Mouse (Mus musculus): ENCODE measurements around the gene Rapgefl1.
"Not testable (repeated sequence)": the region's sequence is repeated elsewhere in the genome, so short reads cannot be mapped to it uniquely, and the experiment has no call there.

Rapgefl1 gene

DNA sequence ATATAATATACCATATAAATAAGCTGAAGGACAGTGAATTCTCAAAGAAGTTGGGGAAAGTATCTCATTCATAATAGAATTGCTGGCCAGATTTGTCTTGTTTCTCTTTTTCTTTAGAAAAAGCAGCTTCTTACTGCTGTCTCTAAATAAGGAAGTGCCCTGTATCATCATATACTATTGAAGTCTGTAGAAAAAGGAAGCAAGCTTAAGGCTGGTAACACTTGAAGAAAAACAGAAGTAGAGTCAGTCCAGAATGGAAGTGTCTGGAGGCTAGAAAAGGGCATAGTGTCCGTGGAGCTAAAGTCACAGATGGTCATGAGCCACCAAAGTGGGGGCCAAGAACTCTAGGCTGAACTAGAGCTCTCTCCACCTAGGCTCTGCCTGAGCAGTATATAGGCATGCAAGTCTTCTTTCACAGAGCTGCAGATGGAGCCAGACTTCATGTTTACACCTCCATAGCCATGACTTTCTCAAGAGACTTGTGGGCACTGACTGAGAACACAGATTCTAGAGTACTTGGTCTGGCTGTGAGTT lies 19.8 kb upstream of the Rapgefl1 start:
- no peak for DNase-seq

DNA sequence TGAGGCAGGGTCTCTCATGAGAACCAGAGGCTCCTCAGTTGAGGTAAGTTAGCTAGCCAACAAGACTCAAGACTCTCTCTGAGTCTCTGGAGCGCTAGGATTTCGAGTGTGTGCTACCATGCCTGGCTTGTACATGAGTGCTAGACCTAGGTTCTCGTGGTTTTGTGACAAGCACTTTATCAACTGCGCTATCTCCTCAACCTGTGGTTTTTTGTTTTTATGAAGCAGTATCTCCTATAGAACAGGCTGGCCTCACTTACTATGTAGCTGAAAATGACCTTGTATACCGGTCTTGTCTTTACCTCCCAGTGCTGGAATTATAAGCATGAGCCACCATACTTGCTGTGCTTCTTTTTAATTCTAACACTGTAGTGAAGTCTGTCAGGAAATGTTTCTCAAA lies 15.6 kb upstream of the Rapgefl1 start:
- no peak for DNase-seq

- DNase-seq: not testable (repeated sequence)
Observed at GRCm38 (mm10) chr11:98826071-98826470, 10.5 kb upstream of the Rapgefl1 start.

DNA sequence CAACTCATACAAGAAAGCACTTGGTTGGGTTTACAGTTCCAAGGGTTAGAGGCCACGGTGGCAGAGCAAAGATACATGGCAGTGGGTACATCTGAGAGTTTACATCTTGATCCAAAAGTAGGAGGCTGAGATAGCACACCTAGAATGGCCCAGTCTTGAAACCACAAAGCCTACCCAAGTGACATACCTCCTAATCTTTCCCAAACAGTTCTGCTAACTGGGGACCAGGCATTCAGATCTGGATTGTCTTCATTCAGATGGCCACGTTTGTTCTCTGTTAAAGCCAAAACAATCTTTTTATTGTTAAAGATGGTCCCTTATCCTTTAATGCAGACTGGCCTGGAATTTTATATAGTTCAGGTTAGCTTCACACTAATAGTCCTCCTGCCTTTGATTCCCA lies 8.7 kb upstream of the Rapgefl1 start:
- DNase-seq: no peak

- peak; percentile 63 for DNase-seq
Observed at GRCm38 (mm10) chr11:98829091-98829775, 7.4 kb upstream of the Rapgefl1 start.

DNA sequence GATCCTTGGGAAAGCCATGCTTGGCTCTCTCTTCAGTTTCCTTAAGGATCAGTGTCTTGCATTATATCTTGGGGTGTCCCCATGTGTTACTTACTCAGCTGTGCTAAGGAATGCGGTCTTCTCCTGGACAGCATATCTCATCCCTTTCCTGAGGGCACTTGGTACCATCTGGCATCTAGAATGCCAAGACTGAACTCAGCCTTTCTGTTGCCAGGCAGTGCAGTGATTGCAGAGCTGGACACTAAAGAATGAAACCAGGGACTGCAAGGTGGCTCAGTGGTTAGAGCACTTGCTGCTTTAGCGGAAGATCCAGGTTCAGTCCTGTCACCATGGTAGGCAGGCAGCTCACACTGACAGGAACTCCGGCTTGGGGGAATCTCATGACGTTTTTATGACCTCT lies 6.7 kb upstream of the Rapgefl1 start:
- DNase-seq: no peak

DNA sequence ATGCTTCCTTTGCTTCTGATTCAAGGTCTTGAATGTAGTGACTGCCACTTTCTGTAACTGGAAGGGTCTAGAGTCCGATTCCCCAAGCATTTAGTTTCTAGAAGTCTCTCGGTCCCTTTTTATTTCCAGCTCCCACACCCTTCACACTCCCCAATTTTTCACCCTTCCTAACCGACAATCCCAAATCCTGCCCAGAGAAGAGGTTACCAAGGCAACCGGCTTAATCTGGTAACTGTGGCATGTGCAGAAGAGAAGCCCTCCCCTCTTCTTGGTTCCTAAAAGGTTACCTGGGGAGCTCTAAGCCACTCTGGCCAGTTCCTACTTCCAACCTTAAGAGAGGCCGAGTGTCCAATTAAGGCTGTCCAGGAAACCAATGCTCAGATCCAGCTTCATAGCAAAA lies 1.3 kb upstream of the Rapgefl1 start:
- no peak for DNase-seq

- DNase-seq: peak; percentile 39
Observed at GRCm38 (mm10) chr11:98835725-98836124, 860 bp upstream of the Rapgefl1 start.

DNA sequence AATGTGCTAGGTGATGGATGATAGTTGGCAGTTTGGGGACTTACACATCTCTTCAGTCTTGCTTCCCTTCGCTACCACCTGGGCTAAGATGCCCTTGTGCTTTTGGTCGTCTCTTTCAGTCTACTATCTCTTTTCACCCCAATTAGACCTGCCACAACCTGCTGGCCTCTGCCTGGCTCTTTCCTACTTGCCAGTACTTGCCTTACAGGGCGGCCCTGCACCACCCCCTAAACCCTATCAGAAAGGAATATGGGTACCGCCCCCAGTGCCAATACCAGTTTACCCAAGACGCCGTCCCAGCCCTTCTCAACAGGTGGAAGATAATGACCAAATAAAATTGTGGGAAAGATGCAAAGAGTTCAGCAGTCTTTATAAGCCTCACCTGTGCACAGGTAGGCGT lies 457 bp upstream of the Rapgefl1 start:
- DNase-seq: no peak

- no peak for DNase-seq
Observed at GRCm38 (mm10) chr11:98837231-98837704, 683 bp downstream of the Rapgefl1 start.

GRCm38 (mm10) chr11:98837917-98838316 lies 1.3 kb downstream of the Rapgefl1 start:
- DNase-seq: no peak

DNA sequence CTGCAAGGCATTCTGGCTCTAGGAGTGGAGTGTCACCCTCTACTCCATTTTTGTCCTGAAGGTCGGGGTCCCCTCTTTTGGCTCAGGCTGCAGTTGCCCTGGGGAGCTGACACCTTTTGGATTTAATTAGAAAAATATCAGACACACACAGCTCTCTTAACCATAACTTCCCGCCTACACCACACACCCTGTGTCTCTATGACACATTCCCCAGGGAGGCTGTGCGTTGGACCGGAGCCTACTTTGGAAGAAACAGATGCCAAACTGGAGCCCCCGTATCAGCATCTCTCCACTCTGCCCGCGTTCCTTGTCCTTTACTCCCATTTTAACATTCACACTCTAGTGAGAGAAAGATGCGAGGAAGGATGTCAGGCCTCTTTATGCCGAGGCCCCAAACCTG lies 1.9 kb downstream of the Rapgefl1 start:
- no peak for DNase-seq

DNA sequence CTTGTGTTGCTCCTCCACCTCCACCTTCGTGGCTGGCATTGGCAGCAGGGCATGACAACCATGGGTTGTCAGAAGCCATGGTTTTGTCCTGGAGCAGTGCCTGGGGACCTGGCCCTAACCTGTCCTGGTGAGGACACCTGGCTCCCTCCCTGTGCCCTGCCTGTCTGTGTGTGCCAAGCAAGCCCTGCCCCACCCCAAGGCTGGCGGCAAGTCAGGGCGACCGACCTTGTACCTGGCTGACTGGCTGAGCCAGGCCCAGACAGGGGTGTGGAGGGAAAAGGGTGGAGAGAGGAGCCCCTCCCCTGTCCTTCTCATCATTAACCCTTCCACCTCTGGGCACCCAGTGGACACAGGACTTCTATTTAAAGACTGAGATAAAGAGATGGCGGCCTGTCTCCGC lies 2.8 kb downstream of the Rapgefl1 start:
- DNase-seq: peak; percentile 50

DNA sequence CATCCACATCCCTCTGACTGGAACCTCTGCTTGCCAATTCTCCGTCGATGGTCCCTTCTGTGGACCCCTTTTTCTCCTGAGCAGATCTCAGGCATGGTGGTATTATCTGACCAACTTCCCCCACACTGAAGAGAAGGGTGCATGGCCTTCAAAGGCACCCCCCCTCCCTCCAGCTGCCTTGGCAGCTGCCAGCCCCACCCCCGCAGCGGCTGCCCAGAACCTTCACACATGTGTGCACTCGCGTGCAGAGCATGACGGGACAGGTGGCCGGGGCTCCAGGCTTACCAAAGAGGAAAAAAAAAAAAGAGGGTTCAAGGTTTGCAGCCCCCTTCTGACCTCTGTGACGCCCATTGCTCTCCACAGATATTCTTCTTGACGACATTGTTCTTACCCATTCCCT lies 3.3 kb downstream of the Rapgefl1 start:
- DNase-seq: no peak

DNA sequence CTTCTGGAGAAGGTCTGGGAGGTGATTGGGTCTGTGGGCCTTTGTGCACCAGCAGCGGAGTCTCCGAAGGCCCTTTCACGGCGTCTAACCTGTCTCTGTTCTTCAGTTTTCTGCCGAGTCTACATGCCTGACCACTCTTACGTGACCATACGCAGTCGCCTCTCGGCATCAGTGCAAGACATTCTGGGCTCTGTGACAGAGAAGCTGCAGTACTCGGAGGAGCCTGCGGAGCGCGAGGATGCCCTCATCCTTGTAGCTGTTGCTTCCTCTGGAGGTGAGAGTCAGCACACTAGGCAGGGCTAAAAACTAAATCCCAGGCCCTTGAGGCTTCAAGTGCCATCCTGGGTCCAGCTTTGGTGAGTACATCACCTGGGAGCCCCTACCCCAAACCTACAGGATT lies 9.4 kb downstream of the Rapgefl1 start:
- DNase-seq: no peak

DNA sequence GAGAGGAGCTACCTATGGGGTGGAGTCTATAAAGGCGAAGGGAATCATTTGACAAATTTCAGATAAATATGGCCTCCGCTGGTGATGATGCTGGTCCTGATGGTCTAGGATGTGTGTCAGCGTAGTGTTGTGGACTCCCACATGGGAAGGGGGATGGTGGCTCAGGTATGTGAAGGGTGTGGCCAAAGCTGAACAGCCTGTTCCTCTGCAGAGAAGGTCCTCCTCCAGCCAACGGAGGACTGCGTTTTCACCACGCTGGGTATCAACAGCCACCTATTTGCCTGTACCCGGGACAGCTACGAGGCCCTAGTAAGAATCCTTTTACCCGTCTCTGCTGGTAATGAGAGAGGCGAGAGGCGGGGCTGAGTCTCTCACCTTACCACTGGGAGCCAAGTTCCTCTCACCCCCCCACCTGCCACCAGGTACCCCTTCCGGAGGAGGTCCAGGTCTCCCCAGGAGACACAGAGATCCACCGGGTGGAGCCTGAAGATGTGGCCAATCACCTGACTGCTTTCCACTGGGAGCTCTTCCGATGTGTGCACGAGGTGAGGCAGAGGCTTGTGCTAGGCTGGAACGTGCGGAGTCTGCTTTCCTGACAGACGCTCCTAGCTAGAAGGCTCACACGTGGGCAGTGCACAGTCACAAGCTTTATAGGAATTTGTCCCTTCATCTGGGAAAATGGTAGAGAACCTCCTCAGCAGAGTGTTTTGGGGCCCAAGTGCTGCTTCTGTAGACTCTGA lies 10.4 kb downstream of the Rapgefl1 start:
- no peak for DNase-seq

GRCm38 (mm10) chr11:98849196-98849894 lies 12.8 kb downstream of the Rapgefl1 start:
- DNase-seq: no peak

DNA sequence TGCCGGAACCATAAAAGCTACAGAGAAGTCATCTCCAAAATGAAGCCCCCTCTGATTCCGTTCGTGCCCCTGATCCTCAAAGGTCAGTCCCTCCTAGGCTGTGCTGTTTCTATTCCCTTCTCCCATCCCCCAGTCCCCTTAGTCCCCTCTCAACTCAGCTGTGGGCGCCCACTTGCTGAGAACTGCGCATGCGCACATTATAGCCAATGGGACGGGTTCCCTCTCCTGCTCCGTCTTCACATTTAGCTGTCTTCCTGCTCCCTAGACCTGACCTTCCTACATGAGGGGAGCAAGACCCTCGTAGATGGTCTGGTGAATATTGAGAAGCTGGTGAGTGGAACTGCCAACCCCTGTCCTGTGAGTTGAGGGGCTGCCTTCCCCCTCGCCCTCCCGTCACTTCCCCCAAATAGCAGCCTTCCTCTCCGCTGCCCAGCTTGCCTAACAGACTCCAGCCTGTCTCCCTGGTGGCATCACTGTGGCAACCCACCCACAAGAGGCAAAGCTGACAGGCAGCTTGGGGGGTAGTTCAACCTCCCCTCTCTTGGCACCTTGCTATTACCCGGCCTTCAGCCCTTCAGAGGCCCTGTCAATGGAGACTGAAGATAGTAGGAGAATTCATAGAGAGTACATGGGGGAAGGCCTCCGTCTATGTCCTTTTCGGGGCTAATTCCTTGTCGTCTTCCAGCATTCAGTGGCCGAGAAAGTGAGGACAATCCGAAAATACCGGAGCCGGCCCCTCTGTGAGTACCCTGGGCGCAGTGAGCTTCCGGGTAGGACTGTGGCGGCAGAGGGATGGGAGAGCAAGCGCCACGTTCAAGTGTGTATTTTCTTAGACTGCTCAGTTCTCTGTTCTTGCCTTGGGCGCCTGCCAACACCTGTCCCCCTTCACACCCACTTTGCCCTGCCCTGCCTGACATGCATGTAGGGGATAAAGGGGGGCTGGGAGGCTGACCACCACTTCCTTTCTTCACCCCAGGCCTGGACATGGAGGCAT lies 13.8 kb downstream of the Rapgefl1 start:
- no peak for DNase-seq

- DNase-seq: no peak
Observed at GRCm38 (mm10) chr11:98854116-98854515, 17.5 kb downstream of the Rapgefl1 start.

DNA sequence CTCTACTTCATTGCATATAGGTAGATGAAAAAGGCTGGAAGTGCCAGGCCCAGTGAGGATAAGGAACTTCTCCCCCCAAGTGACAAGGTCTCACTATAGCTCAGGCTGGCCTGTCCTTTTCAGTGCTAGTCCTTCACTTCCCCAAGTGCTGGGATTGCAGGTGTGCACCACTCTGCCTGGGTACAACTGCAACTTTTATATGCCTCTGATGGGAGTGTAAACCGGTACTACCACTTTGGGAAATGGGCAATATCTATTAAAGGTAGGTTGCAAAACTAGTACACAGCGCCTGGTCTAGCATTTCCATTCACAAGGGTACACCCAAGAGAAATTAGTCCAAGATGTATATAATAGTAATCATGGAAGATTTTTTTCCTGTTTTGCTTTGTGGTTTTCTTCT lies 18.1 kb downstream of the Rapgefl1 start:
- DNase-seq: peak; percentile 56

GRCm38 (mm10) chr11:98858759-98859731 lies 22.5 kb downstream of the Rapgefl1 start:
- peak; percentile 97 for DNase-seq

Measured in lung, postnatal 36 days (tissue).